Mouse (Mus musculus): ENCODE results near the gene Mitf.

GRCm38 (mm10) chr6:97918051-97918450 lies 111.2 kb downstream of the Mitf start:
- no peak for TF ChIP-seq CTCF (IDR thresholded peaks at IDR 0.05; ENCODE audit: low read depth, low read length)
- TF ChIP-seq POLR2A (IDR thresholded peaks at IDR 0.05; ENCODE audit: borderline replicate concordance, low read depth, low read length): no peak

All from bone marrow macrophage, adult 2 months (primary cell).